22 mouse cellular contexts compared by ENCODE assay signal in the genomic region with DNA sequence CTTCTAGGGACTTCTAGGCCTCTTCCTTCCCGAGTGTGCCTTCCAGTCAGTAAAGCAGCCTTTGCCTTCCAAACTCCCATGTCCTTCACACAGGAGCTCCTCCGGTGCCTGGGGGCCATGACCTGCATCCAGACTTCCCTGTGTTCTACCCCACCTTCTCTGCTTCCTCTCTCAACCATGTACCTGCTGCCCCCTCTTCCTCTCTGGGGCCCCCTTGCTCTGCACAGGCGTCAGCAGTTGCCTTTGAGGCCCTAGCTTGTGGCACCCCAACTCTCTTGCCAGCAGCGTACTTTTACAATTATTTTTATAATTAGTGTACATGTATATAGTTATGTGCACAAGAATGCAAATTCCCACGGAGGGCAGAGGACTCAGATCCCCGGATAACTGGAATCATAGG. TPM values are rescaled to one million over a fixed set of nuclear protein-coding genes. Genes with fewer than 3 reads are reported as not detected.
A peak's percentile ranks its signal among the peaks of the same experiment; 100 is the strongest.
DNase-seq lines count a peak whose midpoint lies in the region; ATAC-seq and TF ChIP-seq lines count a peak whose summit lies in the region.
"Had no signal": no experiment of that assay in that cellular context is flagged by ENCODE, and none has a peak within 500 bp of the region (broad histone marks: within the 10 kb centered on the region; RNA-seq: fewer than 3 reads in every experiment).

No protein-coding gene starts in this region.

- no peaks in the 10 kb centered on the region for H3K36me3 ChIP-seq in thymus, adult 2 months (ENCODE audit: control insufficient read depth, insufficient read depth, low read length)
- no peaks in the 10 kb centered on the region for H3K36me3 ChIP-seq in limb, embryonic 10.5 days
- no peaks in the 10 kb centered on the region for H3K36me3 ChIP-seq in limb, embryonic 12.5 days
- H3K36me3 ChIP-seq: forebrain, embryonic 10.5 days; forebrain, embryonic 12.5 days had no signal

- intact Hi-C loops in left cerebral cortex, postnatal 4 days (cut with DNase I) = no loop called here

- H3K27ac ChIP-seq in thymus, adult 2 months (ENCODE audit: control insufficient read depth, insufficient read depth, low read length) = no peak overlapping the region; the same call in 1 of the 2 replicates
- peak overlapping the region; percentile 38; the same call in 1 of the 2 replicates for H3K27ac ChIP-seq in limb, embryonic 10.5 days
- 0 out of 2 replicates have a peak overlapping the region, but pooled peaks have one; percentile 35 for H3K27ac ChIP-seq in limb, embryonic 12.5 days
- H3K27ac ChIP-seq: forebrain, embryonic 10.5 days; forebrain, embryonic 12.5 days had no signal

- H3K4me2 ChIP-seq in limb, embryonic 12.5 days = no peak overlapping the region
- H3K4me2 ChIP-seq: forebrain, embryonic 12.5 days had no signal

- H3K27me3 ChIP-seq in thymus, adult 2 months (ENCODE audit: control insufficient read depth, insufficient read depth, low read length) = no peaks in the 10 kb centered on the region
- H3K27me3 ChIP-seq in limb, embryonic 10.5 days (ENCODE audit: low read depth, poor library complexity, severe bottlenecking) = peaks cover 3% of the 10 kb centered on the region; the same call in 1 of the 2 replicates
- peaks cover 1% of the 10 kb centered on the region; the same call in 1 of the 2 replicates for H3K27me3 ChIP-seq in limb, embryonic 12.5 days
- H3K27me3 ChIP-seq: forebrain, embryonic 12.5 days had no signal

- ATAC-seq in limb, embryonic 12.5 days (ENCODE audit: insufficient number of reproducible peaks, insufficient read depth, low FRiP score, low TSS enrichment, low read depth) = no peak
- ATAC-seq: activated CD4-positive, CD25-positive, alpha-beta regulatory T cell, adult 4 months; forebrain, embryonic 14.5 days; forebrain, embryonic 16.5 days had no signal

- H3K4me1 ChIP-seq in thymus, adult 2 months (replicated peaks; ENCODE audit: control insufficient read depth, insufficient read depth, low read length) = peaks cover 83% of the 10 kb centered on the region
- H3K4me1 ChIP-seq in limb, embryonic 10.5 days = peaks cover 32% of the 10 kb centered on the region
- peaks cover 29% of the 10 kb centered on the region for H3K4me1 ChIP-seq in limb, embryonic 12.5 days (replicated peaks)

- no peak for TF ChIP-seq CTCF in thymus, adult 2 months (IDR thresholded peaks at IDR 0.05; ENCODE audit: borderline replicate concordance, control insufficient read depth, extremely low read depth, insufficient read depth, low read length, poor library complexity)

- H3K4me3 ChIP-seq in thymus, adult 2 months (ENCODE audit: control insufficient read depth, insufficient read depth, low read length) = no peak overlapping the region
- H3K4me3 ChIP-seq in limb, embryonic 10.5 days = no peak overlapping the region
- H3K4me3 ChIP-seq in limb, embryonic 12.5 days (replicated peaks) = no peak overlapping the region
- H3K4me3 ChIP-seq: forebrain, embryonic 10.5 days; forebrain, embryonic 12.5 days had no signal

- WGBS in thymus, adult 2 months = 34% methylated on average over 6 of the region's 6 CpGs
- WGBS in limb, embryonic 10.5 days = 79% methylated on average over 6 of the region's 6 CpGs
- 68% methylated on average over 6 of the region's 6 CpGs for WGBS in limb, embryonic 12.5 days

- no peak for TF ChIP-seq POLR2A in thymus, adult 2 months (IDR thresholded peaks at IDR 0.05; ENCODE audit: control insufficient read depth, extremely low read depth, insufficient read depth, low read length, poor library complexity)

- H3K9ac ChIP-seq in limb, embryonic 12.5 days (replicated peaks) = no peak overlapping the region
- H3K9ac ChIP-seq: forebrain, embryonic 12.5 days had no signal

- no peaks in the 10 kb centered on the region for H3K9me3 ChIP-seq in limb, embryonic 10.5 days (replicated peaks)
- no peaks in the 10 kb centered on the region for H3K9me3 ChIP-seq in limb, embryonic 12.5 days
- H3K9me3 ChIP-seq: forebrain, embryonic 10.5 days; forebrain, embryonic 12.5 days had no signal

- peak; percentile 65 for DNase-seq in thymus, postnatal 0 days (ENCODE audit: low spot score)
- DNase-seq in thymus, adult 2 months = no peak
- no peak for DNase-seq in limb, embryonic 10.5 days (ENCODE audit: low spot score)
- peak; percentile 62 for DNase-seq in thymus, postnatal 25 days
- no peak for DNase-seq in T-cell, adult 2 months (ENCODE audit: low spot score)
- DNase-seq in left cerebral cortex, postnatal 4 days = no peak
- DNase-seq in kidney, adult 9 months = no peak
- DNase-seq: adrenal gland, adult 8-10 months; adrenal gland, postnatal 14 days; adrenal gland, postnatal 36 days; cerebellum, adult 11-12 months; cerebellum, adult 2 months; cerebellum, adult 9-10 months; cerebellum, postnatal 10 days; cerebellum, postnatal 25 days had no signal

RNA-seq across cellular contexts. Expression of gene Runx3, which starts 37.4 kb away (rescaled TPM):
- 4.8 and 7.9 TPM in 2 replicates for polyA plus RNA-seq in thymus, postnatal 0 days (2015; fragmentation: Nextera tagmentation; extraction: Ambion mirVana)
- 24.6 and 34.2 TPM in 2 replicates for polyA plus RNA-seq in thymus, adult 2 months (2012; rRNA removed)
- 0.05 and 0.08 TPM in 2 replicates for polyA plus RNA-seq in limb, embryonic 10.5 days (2016; fragmentation: Nextera tagmentation; extraction: Ambion mirVana)
- 1.5 and 2.0 TPM in 2 replicates for polyA plus RNA-seq in limb, embryonic 12.5 days (2016; fragmentation: Nextera tagmentation; extraction: Ambion mirVana)
- under 1 TPM in 1 of 2 experiments, not detected in 1; 0.08 TPM for total RNA-seq in left cerebral cortex, postnatal 4 days (2021)
- polyA plus RNA-seq: cerebellum, adult 2 months; cortical plate, adult 2 months; forebrain, embryonic 14.5 days; forebrain, embryonic 16.5 days had no signal

Comparison
In these comparisons a context has a peak if more than half of its experiments do, and no peak if none do; other contexts are left out.
1. DNase-seq: peak in thymus, postnatal 0 days (single experiment) and thymus, postnatal 25 days (single experiment); none in thymus, adult 2 months (single experiment), limb, embryonic 10.5 days (single experiment), T-cell, adult 2 months (single experiment), left cerebral cortex, postnatal 4 days (single experiment) and kidney, adult 9 months (single experiment).